ENCODE assay signal across 14 mouse cellular contexts in the genomic region with DNA sequence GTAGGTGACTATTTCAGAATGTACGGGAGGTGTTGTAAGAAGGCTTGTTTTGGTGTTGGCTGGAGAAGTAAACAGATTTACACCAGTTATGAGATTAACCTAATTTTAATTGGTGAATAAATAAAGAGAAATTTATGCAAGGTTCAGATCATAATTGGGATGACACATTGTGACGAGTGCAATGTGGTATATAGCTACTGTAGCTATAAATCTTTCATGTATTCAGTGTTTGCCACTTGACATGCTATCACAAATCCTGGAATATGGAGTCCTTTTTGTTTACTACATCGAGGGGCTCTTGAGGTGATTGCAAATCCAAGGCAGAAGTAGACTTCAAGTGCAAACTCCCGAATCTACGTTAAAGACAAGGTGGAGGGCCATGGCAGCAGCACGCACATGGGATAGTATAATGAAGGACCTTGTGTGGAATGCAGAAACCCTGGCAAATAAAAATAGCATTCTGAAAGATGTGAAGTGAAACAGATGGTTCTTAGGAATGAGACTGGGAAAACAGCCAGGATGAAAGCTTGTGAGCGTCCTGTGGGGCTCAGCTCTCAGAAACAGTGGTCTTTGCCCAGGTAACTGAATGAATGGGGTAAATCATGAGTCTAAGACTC. TPM values are rescaled to one million over a fixed set of nuclear protein-coding genes. Genes with fewer than 3 reads are reported as not detected.
DNase-seq lines count a peak whose midpoint lies in the region; ATAC-seq lines count a peak whose summit lies in the region.
"Had no signal": no experiment of that assay in that cellular context is flagged by ENCODE, and none has a peak within 500 bp of the region (broad histone marks: within the 10 kb centered on the region; RNA-seq: fewer than 3 reads in every experiment).

No protein-coding gene starts in this region.

- H3K36me3 ChIP-seq in kidney, embryonic 14.5 days (ENCODE audit: control insufficient read depth, insufficient read depth, low read length), result no peaks in the 10 kb centered on the region
- H3K36me3 ChIP-seq: liver, embryonic 13.5 days had no signal

- ATAC-seq in kidney, embryonic 14.5 days (ENCODE audit: low FRiP score, low TSS enrichment), result no peak
- ATAC-seq: Patski had no signal

- H3K4me2 ChIP-seq in kidney, embryonic 14.5 days (replicated peaks; ENCODE audit: low read depth, low read length), result no peak overlapping the region
- H3K4me2 ChIP-seq: liver, embryonic 13.5 days had no signal

- no peaks in the 10 kb centered on the region for H3K27me3 ChIP-seq in kidney, embryonic 14.5 days (ENCODE audit: control insufficient read depth, insufficient read depth, low read length)
- H3K27me3 ChIP-seq: liver, embryonic 13.5 days; Patski had no signal

- H3K4me3 ChIP-seq in kidney, embryonic 14.5 days (ENCODE audit: low read length), result no peak overlapping the region
- H3K4me3 ChIP-seq: liver, embryonic 13.5 days had no signal

- H3K4me1 ChIP-seq in kidney, embryonic 14.5 days (ENCODE audit: control insufficient read depth, insufficient read depth, low read length), result no peaks in the 10 kb centered on the region
- H3K4me1 ChIP-seq: liver, embryonic 13.5 days had no signal

- WGBS in kidney, embryonic 14.5 days, result 63% methylated on average over 7 of the region's 7 CpGs

- DNase-seq in heart, adult 18-20 months, result peak; percentile 0 to 12
- no peak for DNase-seq in heart, adult 8-10 months (ENCODE audit: low spot score)
- peak; percentile 5 for DNase-seq in kidney, postnatal 10 days
- peak; percentile 5 for DNase-seq in right cerebral cortex, adult 18-20 months
- DNase-seq in right cerebral cortex, postnatal 4 days, result no peak
- DNase-seq in telencephalon, adult 2 months (ENCODE audit: low read depth, low spot score), result peak; percentile 13
- DNase-seq in ovary, postnatal 14 days (ENCODE audit: low spot score), result no peak
- DNase-seq: adrenal gland, postnatal 25 days; embryo, embryonic 11 days; heart, adult 11 months; liver, embryonic 13.5 days had no signal

- H3K9ac ChIP-seq in kidney, embryonic 14.5 days (ENCODE audit: low read depth, low read length), result no peak overlapping the region
- H3K9ac ChIP-seq: liver, embryonic 13.5 days had no signal

- no peaks in the 10 kb centered on the region for H3K9me3 ChIP-seq in kidney, embryonic 14.5 days (ENCODE audit: control insufficient read depth, low read length)
- H3K9me3 ChIP-seq: liver, embryonic 13.5 days had no signal

- no peak overlapping the region for H3K27ac ChIP-seq in kidney, embryonic 14.5 days (ENCODE audit: low read depth, low read length)
- H3K27ac ChIP-seq: liver, embryonic 13.5 days; macrophage had no signal

RNA-seq across cellular contexts. Expression of a gene that starts 21.9 kb away (rescaled TPM):
- total RNA-seq in heart, adult 18-20 months (2021), result 1 to 10 TPM; 4.4 to 5.0 TPM
- 1 to 10 TPM; 5.0 to 7.5 (median 6.6) TPM for total RNA-seq in heart, adult 8-10 months (2022)
- polyA plus RNA-seq in kidney, embryonic 14.5 days (2014; fragmentation: Nextera tagmentation; extraction: Ambion mirVana), result 4.0 and 5.0 TPM in 2 replicates

Comparison
In these comparisons a context has a peak if more than half of its experiments do, and no peak if none do; other contexts are left out.
1. DNase-seq: peak in heart, adult 18-20 months (2 of 2), kidney, postnatal 10 days (single experiment), right cerebral cortex, adult 18-20 months (single experiment) and telencephalon, adult 2 months (single experiment); none in heart, adult 8-10 months (single experiment), right cerebral cortex, postnatal 4 days (single experiment) and ovary, postnatal 14 days (single experiment).